Mouse (Mus musculus) midbrain, embryonic 16.5 days (tissue): ENCODE results near the gene Ttyh2. TPM values are rescaled to one million over a fixed set of nuclear protein-coding genes. Genes with fewer than 3 reads are reported as not detected.
"Not testable (repeated sequence)": the region's sequence is repeated elsewhere in the genome, so short reads cannot be mapped to it uniquely, and the experiment has no call there.

ENCODE experiments used
- ATAC-seq: fragments of 200-750 bp; cut with Nextera tagmentation; 2 replicates; pipeline ENCODE4 v1.8.0; 2017; ENCODE audit warnings: moderate TSS enrichment
- H3K27ac ChIP-seq: fragments of 300-500 bp; sonication (generic); 2 replicates; pipeline ENCODE4 v1.5.1; 2014; ENCODE audit warnings: mild to moderate bottlenecking, low read length, mixed read lengths
- H3K27me3 ChIP-seq: fragments of 300-500 bp; sonication (generic); 2 replicates; pipeline ENCODE4 v1.6.1; 2014; ENCODE audit warnings: low read depth, low read length, mixed read lengths; ENCODE audit not compliant: control insufficient read depth, insufficient read depth
- H3K36me3 ChIP-seq: fragments of 300-500 bp; sonication (generic); 2 replicates; pipeline ENCODE4 v1.6.1; 2014; ENCODE audit warnings: mild to moderate bottlenecking, low read length, moderate library complexity, mixed read lengths; ENCODE audit not compliant: control insufficient read depth, insufficient read depth
- H3K4me1 ChIP-seq: fragments of 300-500 bp; sonication (generic); 2 replicates; pipeline ENCODE4 v1.6.1; 2014; ENCODE audit warnings: mild to moderate bottlenecking, low read length, mixed read lengths; ENCODE audit not compliant: control insufficient read depth, insufficient read depth
- H3K4me2 ChIP-seq: fragments of 300-500 bp; sonication (generic); 2 replicates; pipeline ENCODE4 v1.6.1; 2014; ENCODE audit warnings: mild to moderate bottlenecking, low read length, mixed read lengths
- H3K4me3 ChIP-seq: fragments of 300-500 bp; sonication (generic); 2 replicates; pipeline ENCODE4 v1.5.1; 2014; ENCODE audit warnings: low read depth, mild to moderate bottlenecking, low read length, moderate library complexity, mixed read lengths
- H3K9ac ChIP-seq: fragments of 300-500 bp; sonication (generic); 2 replicates; pipeline ENCODE4 v1.6.1; 2014; ENCODE audit warnings: low read depth, low read length, mixed read lengths
- H3K9me3 ChIP-seq: fragments of 300-500 bp; sonication (generic); replicated peaks from 2 replicates; pipeline ENCODE4 v1.6.1; 2014; ENCODE audit warnings: mild to moderate bottlenecking, low read length, mixed read lengths; ENCODE audit not compliant: control insufficient read depth, poor library complexity, severe bottlenecking
- WGBS: fragments of 180-500 bp; shearing (Covaris S2); extraction: QIAGEN DNeasy Blood & Tissue Kit; methylation state at CpG from one replicate; pipeline ENCODE4 v1.1.7; 2014; 5-methylcytosine and 5-hydroxymethylcytosine counted together
- polyA plus RNA-seq: library from polyadenylated mRNA; unstranded; fragments of >200 nt; fragmentation: Nextera tagmentation; extraction: Ambion mirVana; gene quantifications from 2 replicates; pipeline ENCODE4 v1.2.1, GENCODE M21; 2015

Ttyh2 gene
- polyA plus RNA-seq, 1 experiment from 2014 or later, result 30.9 TPM

GRCm38 (mm10) chr11:114665463-114665862 is 9.8 kb upstream of the Ttyh2 start:
- no peak overlapping the region for H3K4me3 ChIP-seq
- ATAC-seq, result no peak
- H3K4me2 ChIP-seq, result no peak overlapping the region
- WGBS, result 75% methylated on average over 2 of the region's 2 CpGs
- no peak overlapping the region for H3K27ac ChIP-seq
- no peak overlapping the region for H3K9ac ChIP-seq
- H3K27me3 ChIP-seq, result no peaks in the 10 kb centered on the region; the same call in 1 of the 2 replicates
- peaks cover 13% of the 10 kb centered on the region for H3K4me1 ChIP-seq
- no peaks in the 10 kb centered on the region for H3K9me3 ChIP-seq
- peaks cover under 1% of the 10 kb centered on the region; the same call in 1 of the 2 replicates for H3K36me3 ChIP-seq

GRCm38 (mm10) chr11:114666786-114667185 is 8.4 kb upstream of the Ttyh2 start:
- H3K9ac ChIP-seq, result no peak overlapping the region
- no peak overlapping the region for H3K4me2 ChIP-seq

GRCm38 (mm10) chr11:114667236-114667931 is 7.8 kb upstream of the Ttyh2 start:
- 65% methylated on average over 17 of the region's 18 CpGs for WGBS
- Histone ChIP-seq H3K27ac (no peak overlapping the region), H3K4me1 (peaks cover 16% of the 10 kb centered on the region), H3K27me3 (no peaks in the 10 kb centered on the region; the same call in 1 of the 2 replicates), H3K36me3 (peaks cover 14% of the 10 kb centered on the region), H3K9ac (no peak overlapping the region), H3K4me2 (no peak overlapping the region), H3K4me3 (no peak overlapping the region), H3K9me3 (no peaks in the 10 kb centered on the region)
- ATAC-seq, result no peak

More at GRCm38 (mm10) chr11:114666786-114667185, 8.4 kb upstream of the Ttyh2 start:
- WGBS, result 13% methylated on average over 12 of the region's 13 CpGs
- H3K27me3 ChIP-seq, result no peaks in the 10 kb centered on the region; the same call in 1 of the 2 replicates
- peaks cover 16% of the 10 kb centered on the region for H3K4me1 ChIP-seq
- H3K27ac ChIP-seq, result no peak overlapping the region
- peaks cover 9% of the 10 kb centered on the region for H3K36me3 ChIP-seq
- no peak overlapping the region for H3K4me3 ChIP-seq
- no peaks in the 10 kb centered on the region for H3K9me3 ChIP-seq
- no peak for ATAC-seq

GRCm38 (mm10) chr11:114667932-114668285 is 7.3 kb upstream of the Ttyh2 start:
- not testable (repeated sequence) for H3K4me3 ChIP-seq, H3K4me2 ChIP-seq, H3K27me3 ChIP-seq, H3K9ac ChIP-seq, ATAC-seq, H3K27ac ChIP-seq, H3K9me3 ChIP-seq
- 24% methylated on average over 11 of the region's 11 CpGs for whole genome bisulfite sequencing
- peaks cover 16% of the 10 kb centered on the region for H3K4me1 ChIP-seq
- peaks cover 18% of the 10 kb centered on the region for H3K36me3 ChIP-seq

GRCm38 (mm10) chr11:114668301-114668710 is 6.9 kb upstream of the Ttyh2 start, which contains the start of gene Rpl38:
Gene Rpl38, plus strand, starts transcription at chr11:114668524.
- Histone ChIP-seq H3K9ac (peak within 1 kb of the TSS; percentile 78), H3K4me1 (peaks cover 16% of the 10 kb centered on the region), H3K36me3 (peaks cover 22% of the 10 kb centered on the region), H3K27ac (peak within 1 kb of the TSS; percentile 91), H3K4me2 (peak within 1 kb of the TSS; percentile 92), H3K9me3 (no peaks in the 10 kb centered on the region), H3K27me3 (no peaks in the 10 kb centered on the region; the same call in 1 of the 2 replicates), H3K4me3 (peak within 1 kb of the TSS; percentile 68)
- peak; percentile 87 for ATAC-seq
- 0% methylated on average over 17 of the region's 21 CpGs for WGBS

- Histone ChIP-seq H3K27me3 (no peaks in the 10 kb centered on the region; the same call in 1 of the 2 replicates), H3K9ac (peak overlapping the region; percentile 78), H3K4me2 (peak overlapping the region; percentile 92), H3K27ac (peak overlapping the region; percentile 91), H3K4me3 (peak overlapping the region; percentile 68), H3K9me3 (no peaks in the 10 kb centered on the region), H3K4me1 (peaks cover 16% of the 10 kb centered on the region), H3K36me3 (peaks cover 28% of the 10 kb centered on the region)
- 1% methylated on average over 49 of the region's 60 CpGs for WGBS
- peak; percentile 83 for ATAC-seq
Observed at GRCm38 (mm10) chr11:114668741-114669623, 6.2 kb upstream of the Ttyh2 start.

- H3K9ac ChIP-seq, result peak overlapping the region; percentile 78
- peak overlapping the region; percentile 91 for H3K27ac ChIP-seq
- peaks cover 30% of the 10 kb centered on the region for H3K36me3 ChIP-seq
- WGBS, result 27% methylated on average over 12 of the region's 12 CpGs
- H3K4me3 ChIP-seq, result peak overlapping the region; percentile 68
- no peaks in the 10 kb centered on the region for H3K9me3 ChIP-seq
- H3K4me1 ChIP-seq, result peaks cover 16% of the 10 kb centered on the region
- peak overlapping the region; percentile 92 for H3K4me2 ChIP-seq
- no peaks in the 10 kb centered on the region; the same call in 1 of the 2 replicates for H3K27me3 ChIP-seq
- no peak for ATAC-seq
Observed at GRCm38 (mm10) chr11:114669651-114670168, 5.5 kb upstream of the Ttyh2 start.

- WGBS, result 93% methylated on average over 5 of the region's 5 CpGs
- no peak for ATAC-seq
- no peak overlapping the region for H3K4me3 ChIP-seq
- H3K36me3 ChIP-seq, result peaks cover 30% of the 10 kb centered on the region
- H3K9ac ChIP-seq, result no peak overlapping the region
- H3K27ac ChIP-seq, result no peak overlapping the region
- H3K4me1 ChIP-seq, result peaks cover 22% of the 10 kb centered on the region
- peaks cover under 1% of the 10 kb centered on the region for H3K27me3 ChIP-seq
- no peak overlapping the region for H3K4me2 ChIP-seq
- no peaks in the 10 kb centered on the region for H3K9me3 ChIP-seq
Observed at GRCm38 (mm10) chr11:114671147-114671546, 4.1 kb upstream of the Ttyh2 start.
